Mouse (Mus musculus): ENCODE data around the gene Rrp7a. TPM values are rescaled to one million over a fixed set of nuclear protein-coding genes. Genes with fewer than 3 reads are reported as not detected.

Rrp7a gene
- polyA plus RNA-seq, 1 experiment from 2014 or later = 34.9 TPM

DNA sequence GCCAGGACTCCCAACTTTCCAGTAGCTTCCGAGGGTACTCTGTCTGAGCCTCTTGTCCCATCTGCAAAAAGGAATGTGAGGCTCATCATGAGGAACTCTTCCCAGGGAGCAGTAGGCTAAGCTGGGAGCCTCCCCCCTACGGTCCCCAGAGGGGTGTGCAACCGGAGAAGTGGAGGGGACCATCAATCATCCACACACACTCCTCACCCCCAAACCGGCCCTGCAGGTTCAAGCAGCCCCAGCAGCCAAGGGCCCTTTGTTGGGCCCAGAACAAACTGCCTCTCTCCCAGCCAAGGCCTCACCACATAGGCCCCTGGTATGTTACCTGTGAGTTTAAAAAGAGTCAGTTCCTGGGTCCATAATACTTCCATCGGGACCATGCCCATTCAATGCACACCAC lies 44.5 kb upstream of the Rrp7a start:
- 67% methylated on average over 5 of the region's 5 CpGs for WGBS (ENCODE audit: insufficient replicate concordance)
- H3K4me2 ChIP-seq = no peak overlapping the region
- no peak overlapping the region for H3K27ac ChIP-seq (ENCODE audit: low read depth, low read length)
- H3K4me1 ChIP-seq (ENCODE audit: control insufficient read depth, insufficient read depth, low read length) = peaks cover 33% of the 10 kb centered on the region
- H3K9me3 ChIP-seq (replicated peaks; ENCODE audit: control insufficient read depth, low read length) = no peaks in the 10 kb centered on the region
- H3K9ac ChIP-seq (ENCODE audit: low read depth, low read length) = no peak overlapping the region
- H3K27me3 ChIP-seq (ENCODE audit: control insufficient read depth, insufficient read depth, low read length) = no peaks in the 10 kb centered on the region
- ATAC-seq (replicated peaks; ENCODE audit: insufficient number of reproducible peaks, low FRiP score, low TSS enrichment) = no peak
- no peaks in the 10 kb centered on the region for H3K36me3 ChIP-seq (ENCODE audit: control insufficient read depth, insufficient read depth, low read length)
- no peak overlapping the region for H3K4me3 ChIP-seq (ENCODE audit: low read depth, low read length)

DNA sequence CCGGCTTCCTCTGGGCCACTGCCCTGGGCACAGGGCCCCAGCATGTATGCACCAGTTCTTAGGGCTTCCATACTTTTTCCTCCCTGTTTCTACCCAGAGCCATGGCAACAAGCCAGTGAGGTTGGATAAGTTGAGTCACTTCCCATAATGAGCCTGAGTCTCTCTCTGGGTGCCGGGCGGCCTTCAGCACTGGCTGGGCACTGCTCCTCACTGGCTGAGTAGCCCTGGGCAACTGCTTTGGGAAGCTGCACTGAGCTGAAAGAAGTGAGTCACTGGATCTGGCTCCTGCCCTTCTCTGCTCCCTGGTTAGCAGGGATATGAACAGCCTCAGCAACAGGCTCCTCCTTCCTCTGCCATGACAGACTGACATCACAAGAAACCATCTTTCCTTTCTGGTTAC lies 44.0 kb upstream of the Rrp7a start:
- no peaks in the 10 kb centered on the region for H3K27me3 ChIP-seq (ENCODE audit: control insufficient read depth, insufficient read depth, low read length)
- no peak overlapping the region for H3K9ac ChIP-seq (ENCODE audit: low read depth, low read length)
- no peak overlapping the region for H3K4me2 ChIP-seq
- 83% methylated on average over 3 of the region's 3 CpGs for WGBS (ENCODE audit: insufficient replicate concordance)
- no peaks in the 10 kb centered on the region for H3K36me3 ChIP-seq (ENCODE audit: control insufficient read depth, insufficient read depth, low read length)
- no peaks in the 10 kb centered on the region for H3K9me3 ChIP-seq (replicated peaks; ENCODE audit: control insufficient read depth, low read length)
- H3K4me3 ChIP-seq (ENCODE audit: low read depth, low read length) = no peak overlapping the region
- no peak overlapping the region for H3K27ac ChIP-seq (ENCODE audit: low read depth, low read length)
- ATAC-seq (replicated peaks; ENCODE audit: insufficient number of reproducible peaks, low FRiP score, low TSS enrichment) = no peak
- peaks cover 33% of the 10 kb centered on the region for H3K4me1 ChIP-seq (ENCODE audit: control insufficient read depth, insufficient read depth, low read length)

DNA sequence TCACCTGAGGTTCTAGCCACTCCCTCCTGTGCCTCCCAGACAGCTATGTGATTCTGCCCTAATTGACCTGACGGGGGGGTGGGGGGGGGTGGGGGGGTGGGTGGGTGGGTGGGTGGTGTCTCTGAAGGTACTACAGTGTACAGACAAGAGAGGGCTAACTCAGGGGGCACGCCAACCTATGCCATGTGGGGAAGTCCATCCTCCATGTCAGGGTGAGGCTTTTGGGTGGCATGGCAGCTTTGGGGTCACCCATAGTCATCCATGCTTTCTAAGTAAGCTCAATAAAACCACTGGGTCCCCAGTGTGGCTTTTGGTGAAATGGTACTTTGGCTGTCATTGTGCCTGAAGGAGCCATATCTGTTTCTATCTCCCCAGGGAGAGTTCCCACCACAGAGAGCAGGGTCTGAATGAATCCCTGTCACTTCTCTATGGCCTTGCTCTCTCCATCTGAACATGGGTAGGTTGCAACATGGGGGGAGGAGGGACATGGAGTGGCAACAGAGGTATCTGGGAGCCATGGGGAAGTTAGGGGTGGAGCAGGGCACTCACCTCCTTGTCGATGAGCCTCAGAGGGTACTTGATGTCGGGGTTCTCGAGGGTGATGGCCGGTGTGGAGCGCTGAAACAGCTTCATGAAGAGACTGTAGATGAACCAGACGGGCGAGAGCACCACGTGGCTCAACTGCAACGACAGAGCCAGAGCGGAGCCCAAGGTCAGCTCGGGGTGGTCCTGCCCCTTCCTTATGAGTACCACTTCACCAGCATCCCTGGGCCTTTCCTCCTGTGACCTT lies 43.1 kb upstream of the Rrp7a start:
- Histone ChIP-seq H3K4me1 (ENCODE audit: control insufficient read depth, insufficient read depth, low read length) (peaks cover 25% of the 10 kb centered on the region), H3K4me3 (ENCODE audit: low read depth, low read length) (no peak overlapping the region), H3K36me3 (ENCODE audit: control insufficient read depth, insufficient read depth, low read length) (peaks cover 5% of the 10 kb centered on the region), H3K4me2 (no peak overlapping the region), H3K27me3 (ENCODE audit: control insufficient read depth, insufficient read depth, low read length) (no peaks in the 10 kb centered on the region), H3K27ac (ENCODE audit: low read depth, low read length) (no peak overlapping the region; the same call in 1 of the 2 replicates), H3K9ac (ENCODE audit: low read depth, low read length) (no peak overlapping the region), H3K9me3 (replicated peaks; ENCODE audit: control insufficient read depth, low read length) (no peaks in the 10 kb centered on the region)
- WGBS (ENCODE audit: insufficient replicate concordance) = 90% methylated on average over 13 of the region's 13 CpGs
- ATAC-seq (replicated peaks; ENCODE audit: insufficient number of reproducible peaks, low FRiP score, low TSS enrichment) = no peak

DNA sequence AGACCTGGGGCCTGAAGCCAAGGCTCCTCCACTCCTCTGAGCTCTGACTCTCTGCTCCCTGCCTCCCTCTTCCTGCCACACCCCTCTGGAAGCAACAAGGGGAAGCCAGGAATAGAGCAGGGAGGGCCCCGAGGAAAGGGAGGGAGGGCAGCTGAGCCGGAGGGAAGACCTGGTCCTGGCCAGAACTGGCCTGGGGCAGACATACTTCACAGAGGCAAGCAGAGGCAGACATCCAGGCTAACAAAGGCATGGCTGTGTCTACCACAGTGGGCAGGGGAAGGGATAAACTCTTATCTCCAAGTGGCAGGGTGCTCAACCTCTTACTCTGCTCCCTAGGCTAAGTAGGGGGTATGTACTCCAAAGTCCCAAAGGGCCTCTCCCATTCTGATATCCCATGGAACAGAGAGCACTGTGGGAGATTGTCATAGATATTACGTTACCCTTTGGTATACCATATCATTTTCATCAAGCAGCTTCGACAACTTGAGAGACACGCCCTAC lies 42.4 kb upstream of the Rrp7a start:
- Histone ChIP-seq H3K27ac (ENCODE audit: low read depth, low read length) (peak overlapping the region; percentile 8), H3K9me3 (replicated peaks; ENCODE audit: control insufficient read depth, low read length) (no peaks in the 10 kb centered on the region), H3K4me2 (peak overlapping the region; percentile 1; the same call in 1 of the 2 replicates), H3K4me1 (ENCODE audit: control insufficient read depth, insufficient read depth, low read length) (peaks cover 18% of the 10 kb centered on the region), H3K36me3 (ENCODE audit: control insufficient read depth, insufficient read depth, low read length) (peaks cover 9% of the 10 kb centered on the region), H3K9ac (ENCODE audit: low read depth, low read length) (peak overlapping the region; percentile 24; the same call in 1 of the 2 replicates), H3K27me3 (ENCODE audit: control insufficient read depth, insufficient read depth, low read length) (no peaks in the 10 kb centered on the region), H3K4me3 (ENCODE audit: low read depth, low read length) (no peak overlapping the region)
- WGBS (ENCODE audit: insufficient replicate concordance) = 32% methylated on average over 5 of the region's 5 CpGs
- 0 out of 2 replicates have a peak, but pooled peaks have one; percentile 20 for ATAC-seq (replicated peaks; ENCODE audit: insufficient number of reproducible peaks, low FRiP score, low TSS enrichment)

DNA sequence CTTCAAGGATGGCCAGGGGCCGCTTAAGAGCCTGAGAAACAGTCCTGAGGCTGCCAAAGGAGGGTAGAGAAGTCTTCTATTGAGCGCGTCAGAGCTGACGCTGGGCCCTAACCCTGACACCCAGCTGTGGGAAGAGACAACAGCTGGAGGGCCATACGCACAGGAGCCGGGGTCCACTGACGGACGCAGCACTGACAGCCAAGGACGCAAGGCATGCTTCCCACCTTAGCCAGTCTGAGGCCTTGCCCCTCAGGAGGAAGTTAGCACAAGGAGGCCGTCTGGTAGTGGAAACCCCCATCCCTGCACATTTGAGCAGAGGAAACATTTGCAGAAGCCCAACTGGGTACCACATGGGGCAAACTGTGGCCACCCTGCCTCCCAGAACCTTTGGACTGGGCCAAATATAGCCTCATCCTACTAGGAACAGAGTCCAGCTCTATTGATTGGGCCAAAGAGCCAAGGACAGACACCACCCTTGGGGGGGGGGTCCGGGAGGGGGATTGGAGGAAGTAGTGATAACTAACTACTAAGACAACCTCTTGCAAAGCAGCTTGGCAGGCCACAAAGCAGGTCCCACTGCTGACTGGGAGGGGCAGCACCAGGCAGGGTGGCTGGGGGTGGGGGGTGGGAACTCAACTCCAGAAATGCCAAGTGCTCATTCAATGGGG lies 40.4 kb upstream of the Rrp7a start:
- no peak overlapping the region for H3K27ac ChIP-seq (ENCODE audit: low read depth, low read length)

DNA sequence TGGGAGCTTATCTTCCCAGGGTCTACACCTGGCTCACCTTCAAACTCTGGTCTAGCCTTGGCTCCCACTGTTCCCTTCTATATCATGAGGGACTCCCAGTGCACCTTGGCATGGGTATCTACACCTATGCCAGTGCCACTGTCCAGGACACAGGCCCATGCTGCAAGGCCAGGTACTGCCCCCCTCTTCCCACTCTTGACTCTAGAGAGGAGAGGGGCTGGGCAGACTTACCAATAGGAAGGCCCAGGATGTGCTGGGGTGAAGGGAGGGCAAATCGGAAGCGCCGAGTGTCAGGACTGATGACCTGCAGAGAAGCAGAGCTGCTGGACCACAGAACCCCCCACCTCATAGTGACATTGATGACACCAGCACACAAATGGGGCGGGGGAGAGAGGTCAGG lies 39.4 kb upstream of the Rrp7a start:
- H3K27ac ChIP-seq (ENCODE audit: low read depth, low read length) = no peak overlapping the region
- H3K36me3 ChIP-seq (ENCODE audit: control insufficient read depth, insufficient read depth, low read length) = peaks cover 21% of the 10 kb centered on the region
- H3K9me3 ChIP-seq (replicated peaks; ENCODE audit: control insufficient read depth, low read length) = no peaks in the 10 kb centered on the region
- no peak overlapping the region for H3K4me2 ChIP-seq
- 88% methylated on average over 4 of the region's 4 CpGs for WGBS (ENCODE audit: insufficient replicate concordance)
- H3K4me3 ChIP-seq (ENCODE audit: low read depth, low read length) = no peak overlapping the region
- no peak for ATAC-seq (replicated peaks; ENCODE audit: insufficient number of reproducible peaks, low FRiP score, low TSS enrichment)
- peaks cover 13% of the 10 kb centered on the region for H3K4me1 ChIP-seq (ENCODE audit: control insufficient read depth, insufficient read depth, low read length)
- H3K9ac ChIP-seq (ENCODE audit: low read depth, low read length) = no peak overlapping the region
- H3K27me3 ChIP-seq (ENCODE audit: control insufficient read depth, insufficient read depth, low read length) = no peaks in the 10 kb centered on the region

More for the DNA sequence above, 40.4 kb upstream of the Rrp7a start:
- 84% methylated on average over 11 of the region's 11 CpGs for WGBS (ENCODE audit: insufficient replicate concordance)
- Histone ChIP-seq H3K9me3 (replicated peaks; ENCODE audit: control insufficient read depth, low read length) (no peaks in the 10 kb centered on the region), H3K4me1 (ENCODE audit: control insufficient read depth, insufficient read depth, low read length) (peaks cover 14% of the 10 kb centered on the region), H3K9ac (ENCODE audit: low read depth, low read length) (no peak overlapping the region), H3K4me3 (ENCODE audit: low read depth, low read length) (no peak overlapping the region), H3K27me3 (ENCODE audit: control insufficient read depth, insufficient read depth, low read length) (no peaks in the 10 kb centered on the region), H3K4me2 (no peak overlapping the region), H3K36me3 (ENCODE audit: control insufficient read depth, insufficient read depth, low read length) (peaks cover 21% of the 10 kb centered on the region)
- no peak for ATAC-seq (replicated peaks; ENCODE audit: insufficient number of reproducible peaks, low FRiP score, low TSS enrichment)

DNA sequence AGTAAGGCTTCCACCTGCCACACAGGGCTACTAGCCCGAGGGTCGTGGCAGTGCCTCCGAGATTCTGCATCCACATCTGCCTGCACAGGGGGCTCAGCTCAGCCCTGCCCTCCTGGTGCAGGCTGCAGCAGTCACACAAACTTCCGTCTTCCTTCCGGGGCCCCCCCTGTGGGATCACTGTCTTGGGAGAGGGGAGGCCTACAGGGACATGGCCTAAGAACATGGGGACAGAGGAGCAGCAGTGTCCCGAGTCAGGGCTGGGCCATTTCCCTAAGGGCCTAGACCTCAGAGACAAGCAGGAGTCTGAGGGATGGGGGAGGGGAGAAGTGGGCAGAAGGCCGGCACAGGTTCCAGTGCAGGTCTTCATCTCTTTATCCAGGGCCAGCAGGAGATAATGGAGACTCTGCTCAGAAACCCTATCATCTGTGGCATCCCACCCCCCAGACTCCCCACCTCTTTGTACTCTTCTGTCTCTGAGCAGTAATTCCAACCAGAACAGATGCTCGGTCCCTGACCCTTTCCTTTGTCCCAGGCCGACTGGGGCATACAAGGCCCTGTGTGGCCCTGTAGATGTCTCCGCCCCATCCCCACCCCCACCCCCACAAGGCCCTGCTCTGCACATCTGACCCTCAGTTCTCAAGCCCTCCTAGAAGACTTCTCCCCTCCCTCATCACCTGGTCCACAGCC lies 38.6 kb upstream of the Rrp7a start:
- Histone ChIP-seq H3K9me3 (replicated peaks; ENCODE audit: control insufficient read depth, low read length) (no peaks in the 10 kb centered on the region), H3K4me1 (ENCODE audit: control insufficient read depth, insufficient read depth, low read length) (peaks cover 6% of the 10 kb centered on the region), H3K4me2 (no peak overlapping the region), H3K4me3 (ENCODE audit: low read depth, low read length) (no peak overlapping the region), H3K27me3 (ENCODE audit: control insufficient read depth, insufficient read depth, low read length) (no peaks in the 10 kb centered on the region), H3K9ac (ENCODE audit: low read depth, low read length) (no peak overlapping the region), H3K27ac (ENCODE audit: low read depth, low read length) (no peak overlapping the region), H3K36me3 (ENCODE audit: control insufficient read depth, insufficient read depth, low read length) (peaks cover 21% of the 10 kb centered on the region)
- no peak for ATAC-seq (replicated peaks; ENCODE audit: insufficient number of reproducible peaks, low FRiP score, low TSS enrichment)
- WGBS (ENCODE audit: insufficient replicate concordance) = 66% methylated on average over 10 of the region's 10 CpGs

DNA sequence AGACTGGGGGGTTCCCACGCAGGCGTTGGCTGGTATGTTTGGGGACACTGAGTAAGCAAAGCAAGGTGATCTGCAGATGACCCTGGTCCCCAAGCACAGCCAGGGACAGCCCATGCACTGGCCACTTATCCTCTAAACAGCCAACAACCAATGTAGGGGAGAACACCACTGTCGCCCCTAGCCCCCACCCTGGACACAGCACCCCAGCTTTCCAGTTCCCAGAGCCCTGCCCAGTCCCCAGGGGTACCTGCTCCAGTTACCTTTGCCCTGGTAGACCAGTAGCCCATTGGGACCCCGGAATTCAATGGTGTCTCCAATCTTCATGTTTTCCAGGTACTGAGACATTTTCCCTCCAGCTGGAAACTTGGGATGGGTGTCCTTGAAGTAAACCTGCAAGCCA lies 38.0 kb upstream of the Rrp7a start:
- no peak overlapping the region for H3K4me3 ChIP-seq (ENCODE audit: low read depth, low read length)
- H3K9me3 ChIP-seq (replicated peaks; ENCODE audit: control insufficient read depth, low read length) = no peaks in the 10 kb centered on the region
- peaks cover 21% of the 10 kb centered on the region for H3K36me3 ChIP-seq (ENCODE audit: control insufficient read depth, insufficient read depth, low read length)
- H3K27me3 ChIP-seq (ENCODE audit: control insufficient read depth, insufficient read depth, low read length) = no peaks in the 10 kb centered on the region
- no peak overlapping the region for H3K4me2 ChIP-seq
- ATAC-seq (replicated peaks; ENCODE audit: insufficient number of reproducible peaks, low FRiP score, low TSS enrichment) = no peak
- WGBS (ENCODE audit: insufficient replicate concordance) = 95% methylated on average over 4 of the region's 4 CpGs
- H3K4me1 ChIP-seq (ENCODE audit: control insufficient read depth, insufficient read depth, low read length) = peaks cover 6% of the 10 kb centered on the region
- H3K9ac ChIP-seq (ENCODE audit: low read depth, low read length) = no peak overlapping the region
- no peak overlapping the region for H3K27ac ChIP-seq (ENCODE audit: low read depth, low read length)
